Mouse (Mus musculus): ENCODE measurements around the gene Sart3. TPM values are rescaled to one million over a fixed set of nuclear protein-coding genes. Genes with fewer than 3 reads are reported as not detected.
A peak's percentile ranks its signal among the peaks of the same experiment; 100 is the strongest.

Sart3 gene
- polyA plus RNA-seq, 1 experiment from 2014 or later: 55.2 TPM

- H3K4me2 ChIP-seq: peak overlapping the region; percentile 57
- DNase-seq (ENCODE audit: low spot score, missing footprints) (no peak), ATAC-seq (ENCODE audit: low FRiP score) (peak; percentile 33; the same call in 1 of the 2 replicates)
- no peaks in the 10 kb centered on the region for H3K27me3 ChIP-seq (ENCODE audit: control insufficient read depth, insufficient read depth, low read length)
- H3K9ac ChIP-seq (ENCODE audit: low read length): peak overlapping the region; percentile 78
- peak overlapping the region; percentile 64 for H3K4me3 ChIP-seq (ENCODE audit: low read depth, low read length)
- peaks cover 2% of the 10 kb centered on the region; the same call in 1 of the 2 replicates for H3K36me3 ChIP-seq (ENCODE audit: control insufficient read depth, insufficient read depth, low read length)
- peaks cover 14% of the 10 kb centered on the region for H3K4me1 ChIP-seq (ENCODE audit: control insufficient read depth, insufficient read depth, low read length)
- WGBS: 6% methylated on average over 10 of the region's 10 CpGs
- no peaks in the 10 kb centered on the region for H3K9me3 ChIP-seq (ENCODE audit: control insufficient read depth, low read length)
- H3K27ac ChIP-seq (ENCODE audit: low read depth, low read length): peak overlapping the region; percentile 93
These were observed 36.2 kb downstream of the Sart3 start for GRCm38 (mm10) chr5:113736113-113736502.

DNA sequence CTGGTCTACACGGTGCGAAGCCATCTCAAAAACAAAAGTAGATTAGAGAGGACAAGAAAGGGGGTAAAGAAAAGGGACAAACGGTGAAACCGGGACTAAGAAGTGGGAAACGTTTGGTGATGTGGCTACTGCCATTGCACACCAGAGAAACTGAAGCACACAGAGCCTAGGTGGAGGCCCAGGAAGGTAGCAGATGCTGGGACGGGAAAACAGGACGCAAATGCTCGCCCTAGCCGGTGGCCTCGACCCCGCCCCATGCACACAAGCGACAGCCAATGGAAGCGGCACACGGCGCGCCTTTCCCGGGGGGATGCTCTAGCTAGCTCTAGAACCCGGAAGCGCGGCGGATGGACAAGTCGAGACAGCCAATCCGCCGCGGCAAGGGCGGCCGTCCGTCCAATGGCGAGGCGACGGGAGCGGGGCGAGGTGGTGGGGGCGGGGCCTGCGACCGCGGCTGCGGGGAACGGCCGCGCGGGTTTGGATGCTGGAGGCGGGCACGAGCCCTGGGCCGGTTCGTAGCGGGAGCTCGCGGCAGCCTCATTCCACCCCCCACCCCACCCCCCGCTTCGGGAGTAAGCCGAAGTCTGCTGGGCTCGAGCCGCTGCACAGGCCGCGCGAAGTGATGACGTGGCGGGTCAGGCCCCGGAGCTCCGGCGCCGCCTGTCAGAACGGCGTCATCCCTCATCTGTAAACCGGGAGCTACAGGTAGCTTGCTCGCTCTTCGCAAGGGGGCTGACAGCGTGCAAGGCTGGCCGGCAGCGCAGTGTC, 36.8 kb downstream of the Sart3 start, which contains the start of gene Ficd:
Gene Ficd, plus strand, starts transcription at position 459 of the 768 bp plus-strand sequence.
- DNase-seq (ENCODE audit: low spot score, missing footprints) (peak; percentile 99), ATAC-seq (ENCODE audit: low FRiP score) (peak; percentile 95)
- Histone ChIP-seq H3K9me3 (ENCODE audit: control insufficient read depth, low read length) (no peaks in the 10 kb centered on the region), H3K9ac (ENCODE audit: low read length) (peak within 1 kb of the TSS; percentile 78), H3K4me3 (ENCODE audit: low read depth, low read length) (peak within 1 kb of the TSS; percentile 64), H3K36me3 (ENCODE audit: control insufficient read depth, insufficient read depth, low read length) (peaks cover 2% of the 10 kb centered on the region; the same call in 1 of the 2 replicates), H3K4me2 (peak within 1 kb of the TSS; percentile 57), H3K4me1 (ENCODE audit: control insufficient read depth, insufficient read depth, low read length) (peaks cover 17% of the 10 kb centered on the region), H3K27me3 (ENCODE audit: control insufficient read depth, insufficient read depth, low read length) (no peaks in the 10 kb centered on the region), H3K27ac (ENCODE audit: low read depth, low read length) (peak within 1 kb of the TSS; percentile 93)
- WGBS: 1% methylated on average over 69 of the region's 71 CpGs

DNA sequence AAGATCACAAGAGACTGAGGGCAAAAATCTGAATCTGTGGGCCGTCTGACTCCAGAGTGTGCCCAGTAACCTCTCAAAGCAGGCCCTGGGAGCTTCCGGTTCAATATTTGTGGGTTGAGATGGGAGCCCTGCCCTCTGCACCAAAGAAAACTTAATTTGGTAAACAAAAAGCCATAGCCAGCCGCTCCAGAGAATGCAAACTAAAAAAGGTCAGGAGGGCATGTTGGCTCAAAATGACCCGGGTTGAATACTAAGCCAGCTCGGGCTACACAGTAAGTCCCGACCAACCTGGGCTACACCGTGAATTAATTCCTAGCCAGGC, 37.3 kb downstream of the Sart3 start:
- peak overlapping the region; percentile 69 for H3K9ac ChIP-seq (ENCODE audit: low read length)
- ATAC-seq (ENCODE audit: low FRiP score) (peak; percentile 52), DNase-seq (ENCODE audit: low spot score, missing footprints) (peak; percentile 85)
- peak overlapping the region; percentile 64 for H3K4me3 ChIP-seq (ENCODE audit: low read depth, low read length)
- no peaks in the 10 kb centered on the region for H3K9me3 ChIP-seq (ENCODE audit: control insufficient read depth, low read length)
- H3K4me2 ChIP-seq: peak overlapping the region; percentile 57
- WGBS: 23% methylated on average over 7 of the region's 7 CpGs
- H3K36me3 ChIP-seq (ENCODE audit: control insufficient read depth, insufficient read depth, low read length): no peaks in the 10 kb centered on the region
- no peaks in the 10 kb centered on the region for H3K27me3 ChIP-seq (ENCODE audit: control insufficient read depth, insufficient read depth, low read length)
- H3K27ac ChIP-seq (ENCODE audit: low read depth, low read length): peak overlapping the region; percentile 93
- H3K4me1 ChIP-seq (ENCODE audit: control insufficient read depth, insufficient read depth, low read length): peaks cover 21% of the 10 kb centered on the region

DNA sequence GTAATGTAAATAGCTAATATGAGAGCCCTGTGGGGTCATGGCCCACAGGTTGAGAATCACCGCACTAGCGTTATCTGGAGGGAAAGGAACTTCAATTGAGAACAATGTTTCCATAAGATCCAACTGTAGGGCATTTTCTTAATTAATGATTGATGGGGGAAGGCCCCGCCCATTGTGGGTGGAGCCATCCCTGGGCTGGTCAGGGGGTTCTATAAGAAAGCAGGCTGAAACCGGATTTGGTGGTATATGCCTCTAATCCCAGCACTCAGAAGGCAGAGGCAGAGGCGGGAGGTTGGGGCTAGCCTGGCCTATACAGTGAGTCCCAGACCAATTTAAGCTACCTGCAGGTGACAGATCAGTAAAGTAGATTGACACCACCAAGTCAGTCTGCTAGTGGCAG, 37.9 kb downstream of the Sart3 start:
- Histone ChIP-seq H3K4me1 (ENCODE audit: control insufficient read depth, insufficient read depth, low read length) (peaks cover 21% of the 10 kb centered on the region), H3K9ac (ENCODE audit: low read length) (no peak overlapping the region), H3K9me3 (ENCODE audit: control insufficient read depth, low read length) (no peaks in the 10 kb centered on the region), H3K27me3 (ENCODE audit: control insufficient read depth, insufficient read depth, low read length) (no peaks in the 10 kb centered on the region), H3K4me2 (no peak overlapping the region), H3K27ac (ENCODE audit: low read depth, low read length) (no peak overlapping the region), H3K4me3 (ENCODE audit: low read depth, low read length) (no peak overlapping the region), H3K36me3 (ENCODE audit: control insufficient read depth, insufficient read depth, low read length) (no peaks in the 10 kb centered on the region)
- ATAC-seq (ENCODE audit: low FRiP score) (no peak), DNase-seq (ENCODE audit: low spot score, missing footprints) (no peak)
- 67% methylated on average over 5 of the region's 5 CpGs for WGBS

DNA sequence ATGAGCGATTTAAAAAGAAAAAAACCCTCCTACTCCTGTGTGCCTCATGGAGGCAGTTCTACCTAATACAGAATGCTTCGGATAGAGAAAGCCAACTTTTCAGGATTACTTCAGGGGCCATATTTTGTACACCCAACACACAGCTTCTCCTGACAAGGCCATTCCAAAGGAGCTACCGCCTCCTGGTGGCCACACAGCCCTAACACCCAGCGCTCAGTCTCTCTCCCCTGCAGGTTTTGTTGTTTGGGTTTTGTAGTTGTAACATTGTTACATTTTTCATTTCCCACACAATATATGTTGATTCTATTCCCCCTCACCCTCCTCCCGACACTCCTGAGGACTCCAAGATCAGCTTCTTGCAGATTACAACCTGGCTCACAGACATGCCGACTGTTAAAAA, 40.1 kb downstream of the Sart3 start:
- H3K9ac ChIP-seq (ENCODE audit: low read length): no peak overlapping the region
- no peak overlapping the region for H3K4me2 ChIP-seq
- H3K27ac ChIP-seq (ENCODE audit: low read depth, low read length): no peak overlapping the region
- no peak overlapping the region for H3K4me3 ChIP-seq (ENCODE audit: low read depth, low read length)
- no peaks in the 10 kb centered on the region for H3K9me3 ChIP-seq (ENCODE audit: control insufficient read depth, low read length)
- H3K4me1 ChIP-seq (ENCODE audit: control insufficient read depth, insufficient read depth, low read length): peaks cover 21% of the 10 kb centered on the region
- no peaks in the 10 kb centered on the region for H3K27me3 ChIP-seq (ENCODE audit: control insufficient read depth, insufficient read depth, low read length)
- ATAC-seq (ENCODE audit: low FRiP score): no peak
- 31% methylated on average over 6 of the region's 6 CpGs for WGBS
- no peaks in the 10 kb centered on the region for H3K36me3 ChIP-seq (ENCODE audit: control insufficient read depth, insufficient read depth, low read length)
- DNase-seq (ENCODE audit: low spot score, missing footprints): peak; percentile 89

DNA sequence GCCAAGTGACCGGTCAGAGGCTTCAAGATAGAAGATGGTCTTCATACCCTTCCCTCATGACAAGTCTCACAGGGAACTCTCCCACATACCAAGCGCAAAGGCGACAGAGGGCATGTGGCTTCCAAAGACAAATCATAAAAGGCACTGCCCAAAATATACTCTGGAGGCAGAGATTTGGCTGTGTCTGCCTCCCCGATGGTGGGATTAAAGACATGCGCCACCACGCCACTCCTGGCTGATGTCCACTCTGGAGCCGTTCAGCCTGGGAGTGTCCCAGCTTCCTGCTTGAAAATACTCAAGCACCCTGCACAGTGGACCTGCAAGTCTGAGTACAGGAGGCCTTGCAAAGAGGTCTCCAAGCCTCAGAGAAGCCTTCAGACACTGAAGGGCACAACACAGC, 41.1 kb downstream of the Sart3 start:
- ATAC-seq (ENCODE audit: low FRiP score): no peak
- no peak overlapping the region for H3K9ac ChIP-seq (ENCODE audit: low read length)
- H3K27ac ChIP-seq (ENCODE audit: low read depth, low read length): no peak overlapping the region

DNA sequence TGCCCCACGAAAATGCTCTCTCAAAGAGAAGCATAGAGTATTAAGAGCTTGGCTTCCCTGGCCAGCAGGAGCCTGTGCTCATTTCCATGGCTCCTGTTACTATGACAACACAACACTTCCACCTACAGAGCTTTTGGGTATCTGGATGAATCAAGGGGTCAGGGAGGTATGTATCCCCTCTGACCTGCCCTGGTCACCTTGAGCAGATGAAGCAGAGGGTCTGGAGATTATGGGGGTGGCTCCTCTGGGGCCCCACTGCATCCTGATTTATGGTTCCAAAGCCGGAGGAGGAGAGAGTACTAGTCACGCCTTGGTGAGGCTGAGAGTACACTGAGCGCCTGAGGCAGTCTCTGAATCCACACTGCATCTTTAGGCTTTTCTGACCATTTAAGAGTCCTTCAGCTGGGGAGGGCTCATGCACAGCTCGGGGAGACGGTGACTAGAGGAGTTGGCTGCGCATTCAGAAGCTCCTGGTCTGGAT, 41.6 kb downstream of the Sart3 start:
- Histone ChIP-seq H3K27ac (ENCODE audit: low read depth, low read length) (no peak overlapping the region; the same call in 1 of the 2 replicates), H3K4me1 (ENCODE audit: control insufficient read depth, insufficient read depth, low read length) (peaks cover 12% of the 10 kb centered on the region), H3K36me3 (ENCODE audit: control insufficient read depth, insufficient read depth, low read length) (no peaks in the 10 kb centered on the region), H3K9ac (ENCODE audit: low read length) (no peak overlapping the region), H3K27me3 (ENCODE audit: control insufficient read depth, insufficient read depth, low read length) (no peaks in the 10 kb centered on the region), H3K9me3 (ENCODE audit: control insufficient read depth, low read length) (no peaks in the 10 kb centered on the region), H3K4me2 (no peak overlapping the region), H3K4me3 (ENCODE audit: low read depth, low read length) (no peak overlapping the region)
- DNase-seq (ENCODE audit: low spot score, missing footprints): no peak
- ATAC-seq (ENCODE audit: low FRiP score): no peak
- WGBS: 60% methylated on average over 7 of the region's 7 CpGs

More for the DNA sequence above, 41.1 kb downstream of the Sart3 start:
- H3K27me3 ChIP-seq (ENCODE audit: control insufficient read depth, insufficient read depth, low read length): no peaks in the 10 kb centered on the region
- no peaks in the 10 kb centered on the region for H3K9me3 ChIP-seq (ENCODE audit: control insufficient read depth, low read length)
- 83% methylated on average over 7 of the region's 7 CpGs for WGBS
- peaks cover 12% of the 10 kb centered on the region for H3K4me1 ChIP-seq (ENCODE audit: control insufficient read depth, insufficient read depth, low read length)
- no peak overlapping the region for H3K4me3 ChIP-seq (ENCODE audit: low read depth, low read length)
- no peak for DNase-seq (ENCODE audit: low spot score, missing footprints)
- H3K4me2 ChIP-seq: no peak overlapping the region
- no peaks in the 10 kb centered on the region for H3K36me3 ChIP-seq (ENCODE audit: control insufficient read depth, insufficient read depth, low read length)

DNA sequence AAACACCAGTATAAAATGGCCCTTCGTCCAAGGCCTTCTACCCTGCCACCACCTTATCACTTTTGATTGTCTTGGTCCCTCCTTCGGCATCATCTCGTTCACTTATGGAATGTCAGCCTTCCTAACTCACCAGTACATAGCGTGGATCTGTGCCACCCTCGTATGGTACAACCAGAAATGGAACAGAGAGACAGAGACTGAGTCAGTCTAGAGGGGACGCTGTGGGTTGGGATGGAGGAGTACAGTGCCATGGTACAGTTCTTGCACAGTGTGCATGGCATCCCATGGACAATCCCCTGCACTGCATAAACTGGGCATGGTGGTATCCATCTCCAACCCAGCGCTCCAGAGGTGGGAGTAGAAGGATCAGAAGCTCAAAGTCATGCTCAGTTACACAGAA, 43.6 kb downstream of the Sart3 start:
- DNase-seq (ENCODE audit: low spot score, missing footprints) (no peak), ATAC-seq (ENCODE audit: low FRiP score) (no peak)
- H3K4me2 ChIP-seq: no peak overlapping the region
- H3K4me1 ChIP-seq (ENCODE audit: control insufficient read depth, insufficient read depth, low read length): peaks cover 7% of the 10 kb centered on the region
- WGBS: 91% methylated on average over 7 of the region's 7 CpGs
- H3K4me3 ChIP-seq (ENCODE audit: low read depth, low read length): no peak overlapping the region
- H3K9ac ChIP-seq (ENCODE audit: low read length): no peak overlapping the region
- no peak overlapping the region for H3K27ac ChIP-seq (ENCODE audit: low read depth, low read length)
- H3K36me3 ChIP-seq (ENCODE audit: control insufficient read depth, insufficient read depth, low read length): no peaks in the 10 kb centered on the region
- no peaks in the 10 kb centered on the region for H3K9me3 ChIP-seq (ENCODE audit: control insufficient read depth, low read length)
- H3K27me3 ChIP-seq (ENCODE audit: control insufficient read depth, insufficient read depth, low read length): no peaks in the 10 kb centered on the region

GRCm38 (mm10) chr5:113728011-113728410, 44.3 kb downstream of the Sart3 start:
- Histone ChIP-seq H3K4me1 (ENCODE audit: control insufficient read depth, insufficient read depth, low read length) (peaks cover 7% of the 10 kb centered on the region), H3K27ac (ENCODE audit: low read depth, low read length) (no peak overlapping the region), H3K4me2 (no peak overlapping the region), H3K9ac (ENCODE audit: low read length) (no peak overlapping the region), H3K36me3 (ENCODE audit: control insufficient read depth, insufficient read depth, low read length) (no peaks in the 10 kb centered on the region), H3K9me3 (ENCODE audit: control insufficient read depth, low read length) (no peaks in the 10 kb centered on the region), H3K27me3 (ENCODE audit: control insufficient read depth, insufficient read depth, low read length) (no peaks in the 10 kb centered on the region), H3K4me3 (ENCODE audit: low read depth, low read length) (no peak overlapping the region)
- no peak for DNase-seq (ENCODE audit: low spot score, missing footprints)
- WGBS: 77% methylated on average over 7 of the region's 7 CpGs
- ATAC-seq (ENCODE audit: low FRiP score): no peak

Measured in midbrain, embryonic 11.5 days (tissue).